Mouse (Mus musculus): ENCODE results near the gene Atm. TPM values are rescaled to one million over a fixed set of nuclear protein-coding genes. Genes with fewer than 3 reads are reported as not detected.

Atm gene
- polyA plus RNA-seq, 1 experiment, result 7.2 TPM

DNA sequence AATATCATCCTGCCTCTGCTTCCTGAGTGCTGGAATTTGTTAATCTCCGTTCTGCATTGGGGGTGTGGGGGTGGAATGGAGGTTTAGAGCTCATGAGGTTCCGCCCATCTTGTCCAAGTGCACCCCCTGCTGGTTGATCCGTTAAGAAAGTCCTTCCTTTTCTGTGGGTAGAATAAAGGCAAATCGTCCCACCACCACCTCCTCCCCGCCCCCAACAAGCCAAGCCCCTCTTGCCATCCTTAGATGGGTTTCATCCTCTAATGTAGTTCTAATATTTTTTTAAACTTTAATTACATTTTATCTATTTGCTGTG, 138.2 kb downstream of the Atm start:
- Histone ChIP-seq H3K4me1 (ENCODE audit: control insufficient read depth, insufficient read depth, low read length) (no peaks in the 10 kb centered on the region; the same call in 1 of the 2 replicates), H3K4me3 (replicated peaks; ENCODE audit: insufficient read depth, low read depth, low read length) (no peak overlapping the region), H3K27ac (ENCODE audit: insufficient read depth, low read length) (no peak overlapping the region), H3K27me3 (ENCODE audit: control insufficient read depth, insufficient read depth, low read length) (no peaks in the 10 kb centered on the region)
- 5% methylated on average over 5 of the region's 5 CpGs for WGBS
- no peak for TF ChIP-seq POLR2A (IDR thresholded peaks at IDR 0.05; ENCODE audit: borderline replicate concordance, insufficient read depth, low read length)
- peak; percentile 88 for TF ChIP-seq CTCF (IDR thresholded peaks at IDR 0.05; ENCODE audit: borderline replicate concordance, insufficient read depth, low read depth, low read length)
- peak; percentile 61 to 75 for DNase-seq

DNA sequence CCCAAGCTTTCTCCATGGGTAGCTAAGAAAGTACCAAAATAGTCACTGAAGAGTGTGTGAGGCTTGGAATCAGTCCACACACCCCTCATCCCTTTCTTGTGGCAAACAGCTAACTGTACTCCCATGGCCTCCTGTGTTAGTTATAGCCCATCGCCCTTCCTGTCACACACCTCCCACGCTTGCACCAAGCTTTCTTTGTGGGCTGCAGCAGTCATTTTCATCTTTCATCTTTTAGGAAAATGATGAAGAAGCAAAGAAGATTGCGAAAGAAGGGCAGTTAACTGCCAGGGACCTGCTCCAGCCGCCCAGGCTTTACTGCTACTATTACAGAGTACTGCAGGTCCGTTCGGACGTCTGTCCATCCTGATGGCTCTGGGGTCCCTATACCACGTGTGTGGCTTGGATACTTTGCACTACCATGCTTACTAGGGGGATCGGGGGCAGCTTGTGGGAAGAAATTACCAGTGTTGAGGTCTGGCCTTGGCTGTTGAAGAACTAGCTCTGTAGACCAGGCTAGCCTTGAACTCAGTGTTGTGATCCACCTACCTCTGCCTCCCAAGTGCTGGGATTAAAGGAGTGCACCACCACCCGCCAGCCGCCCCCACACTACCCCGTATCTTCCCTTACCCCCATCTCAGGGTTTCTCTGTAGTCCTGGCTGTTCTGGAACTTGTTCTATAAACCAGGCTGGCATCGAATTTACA, 138.7 kb downstream of the Atm start:
- DNase-seq, result no peak
- 78% methylated on average over 13 of the region's 13 CpGs for WGBS
- H3K4me1 ChIP-seq (ENCODE audit: control insufficient read depth, insufficient read depth, low read length), result no peaks in the 10 kb centered on the region; the same call in 1 of the 2 replicates
- no peak overlapping the region for H3K27ac ChIP-seq (ENCODE audit: insufficient read depth, low read length)
- TF ChIP-seq CTCF (IDR thresholded peaks at IDR 0.05; ENCODE audit: borderline replicate concordance, insufficient read depth, low read depth, low read length) (no peak), POLR2A (IDR thresholded peaks at IDR 0.05; ENCODE audit: borderline replicate concordance, insufficient read depth, low read length) (no peak)
- no peaks in the 10 kb centered on the region for H3K27me3 ChIP-seq (ENCODE audit: control insufficient read depth, insufficient read depth, low read length)
- H3K4me3 ChIP-seq (replicated peaks; ENCODE audit: insufficient read depth, low read depth, low read length), result no peak overlapping the region

DNA sequence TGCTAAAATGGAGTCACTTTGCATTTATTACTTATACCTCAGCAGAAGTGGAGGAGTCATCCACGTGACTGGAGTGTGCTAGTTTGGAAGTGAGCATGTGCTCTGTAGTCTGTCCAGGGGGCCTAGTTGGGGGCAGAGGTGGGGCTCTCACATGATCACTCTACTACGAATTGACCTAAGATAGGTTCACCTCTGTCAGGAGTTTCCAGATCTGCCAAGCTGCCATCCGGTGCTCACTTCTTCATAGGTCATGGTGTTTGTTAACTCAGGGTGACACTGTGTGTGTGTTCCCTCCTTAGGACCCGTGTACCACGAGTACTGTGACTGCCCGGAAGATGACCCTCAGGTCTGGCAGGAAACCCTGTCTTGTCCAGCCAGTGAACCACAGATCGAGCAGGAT, 146.4 kb downstream of the Atm start:
- Histone ChIP-seq H3K27me3 (ENCODE audit: control insufficient read depth, insufficient read depth, low read length) (no peaks in the 10 kb centered on the region), H3K27ac (ENCODE audit: insufficient read depth, low read length) (no peak overlapping the region), H3K4me1 (ENCODE audit: control insufficient read depth, insufficient read depth, low read length) (no peaks in the 10 kb centered on the region), H3K4me3 (replicated peaks; ENCODE audit: insufficient read depth, low read depth, low read length) (no peak overlapping the region)
- TF ChIP-seq CTCF (IDR thresholded peaks at IDR 0.05; ENCODE audit: borderline replicate concordance, insufficient read depth, low read depth, low read length) (no peak), POLR2A (IDR thresholded peaks at IDR 0.05; ENCODE audit: borderline replicate concordance, insufficient read depth, low read length) (no peak)
- 86% methylated on average over 7 of the region's 7 CpGs for WGBS
- no peak for DNase-seq

Other genes starting within 250 kb of the Atm start
- gene Exph5, start 235.1 kb downstream of the Atm start, polyA plus RNA-seq (2012; rRNA removed), result 25.2 and 32.7 TPM in 2 replicates
- 3.0 and 3.5 TPM in 2 replicates for gene Kdelc2, start 152.7 kb downstream of the Atm start, polyA plus RNA-seq (2012; rRNA removed)
- 0.54 and 0.81 TPM in 2 replicates for gene 4930550C14Rik, start 134.4 kb downstream of the Atm start, polyA plus RNA-seq (2012; rRNA removed)
- 10.5 and 11.5 TPM in 2 replicates for gene Npat, start 307 bp upstream of the Atm start, polyA plus RNA-seq (2012; rRNA removed)
- gene Acat1, start 73.6 kb upstream of the Atm start, polyA plus RNA-seq (2012; rRNA removed), result 80.2 and 81.6 TPM in 2 replicates
- 20.5 and 20.7 TPM in 2 replicates for gene Cul5, start 133.3 kb upstream of the Atm start, polyA plus RNA-seq (2012; rRNA removed)
- gene Rab39, start 169.5 kb upstream of the Atm start, polyA plus RNA-seq (2012; rRNA removed), result 0.65 and 0.71 TPM in 2 replicates
- gene Slc35f2, start 234.8 kb upstream of the Atm start, polyA plus RNA-seq (2012; rRNA removed), result 5.4 and 6.0 TPM in 2 replicates